Mouse (Mus musculus) embryonic facial prominence, embryonic 13.5 days (tissue): ENCODE data around the gene Gm9945. TPM values are rescaled to one million over a fixed set of nuclear protein-coding genes. Genes with fewer than 3 reads are reported as not detected.

ENCODE experiments used
- ATAC-seq: fragments of 200-750 bp; cut with Nextera tagmentation; 2 replicates; pipeline ENCODE4 v1.8.0; 2017; ENCODE audit warnings: low read depth; ENCODE audit not compliant: insufficient number of reproducible peaks, insufficient read depth, low FRiP score, low TSS enrichment
- H3K27ac ChIP-seq: fragments of 300-500 bp; sonication (generic); 2 replicates; pipeline ENCODE4 v1.5.1; 2015; ENCODE audit warnings: moderate library complexity, mild to moderate bottlenecking, inconsistent platforms
- H3K27me3 ChIP-seq: fragments of 300-500 bp; sonication (generic); 2 replicates; pipeline ENCODE4 v1.6.1; 2015; ENCODE audit warnings: mild to moderate bottlenecking, inconsistent platforms
- H3K36me3 ChIP-seq: fragments of 300-500 bp; sonication (generic); 2 replicates; pipeline ENCODE4 v1.6.1; 2015; ENCODE audit warnings: mild to moderate bottlenecking, inconsistent platforms
- H3K4me1 ChIP-seq: fragments of 300-500 bp; sonication (generic); 2 replicates; pipeline ENCODE4 v1.6.1; 2015; ENCODE audit warnings: inconsistent platforms
- H3K4me2 ChIP-seq: fragments of 300-500 bp; sonication (generic); 2 replicates; pipeline ENCODE4 v1.6.1; 2015; ENCODE audit warnings: moderate library complexity, mild to moderate bottlenecking, inconsistent platforms
- H3K4me3 ChIP-seq: fragments of 300-500 bp; sonication (generic); 2 replicates; pipeline ENCODE4 v1.5.1; 2015; ENCODE audit warnings: mild to moderate bottlenecking, inconsistent platforms
- H3K9ac ChIP-seq: fragments of 300-500 bp; sonication (generic); 2 replicates; pipeline ENCODE4 v1.6.1; 2015; ENCODE audit warnings: mild to moderate bottlenecking, inconsistent platforms
- H3K9me3 ChIP-seq: fragments of 300-500 bp; sonication (generic); 2 replicates; pipeline ENCODE4 v1.6.1; 2016; ENCODE audit warnings: inconsistent platforms
- WGBS: fragments of 180-500 bp; shearing (Covaris S2); methylation state at CpG from one replicate; pipeline ENCODE4 v1.1.7; 2015; ENCODE audit warnings: mixed read lengths; 5-methylcytosine and 5-hydroxymethylcytosine counted together
- polyA plus RNA-seq: library from polyadenylated mRNA; unstranded; fragments of >200 nt; fragmentation: Nextera tagmentation; extraction: Ambion mirVana; gene quantifications from 2 replicates; pipeline ENCODE4 v1.2.1, GENCODE M21; 2015

Gm9945 gene
- polyA plus RNA-seq, 1 experiment from 2014 or later: not detected

DNA sequence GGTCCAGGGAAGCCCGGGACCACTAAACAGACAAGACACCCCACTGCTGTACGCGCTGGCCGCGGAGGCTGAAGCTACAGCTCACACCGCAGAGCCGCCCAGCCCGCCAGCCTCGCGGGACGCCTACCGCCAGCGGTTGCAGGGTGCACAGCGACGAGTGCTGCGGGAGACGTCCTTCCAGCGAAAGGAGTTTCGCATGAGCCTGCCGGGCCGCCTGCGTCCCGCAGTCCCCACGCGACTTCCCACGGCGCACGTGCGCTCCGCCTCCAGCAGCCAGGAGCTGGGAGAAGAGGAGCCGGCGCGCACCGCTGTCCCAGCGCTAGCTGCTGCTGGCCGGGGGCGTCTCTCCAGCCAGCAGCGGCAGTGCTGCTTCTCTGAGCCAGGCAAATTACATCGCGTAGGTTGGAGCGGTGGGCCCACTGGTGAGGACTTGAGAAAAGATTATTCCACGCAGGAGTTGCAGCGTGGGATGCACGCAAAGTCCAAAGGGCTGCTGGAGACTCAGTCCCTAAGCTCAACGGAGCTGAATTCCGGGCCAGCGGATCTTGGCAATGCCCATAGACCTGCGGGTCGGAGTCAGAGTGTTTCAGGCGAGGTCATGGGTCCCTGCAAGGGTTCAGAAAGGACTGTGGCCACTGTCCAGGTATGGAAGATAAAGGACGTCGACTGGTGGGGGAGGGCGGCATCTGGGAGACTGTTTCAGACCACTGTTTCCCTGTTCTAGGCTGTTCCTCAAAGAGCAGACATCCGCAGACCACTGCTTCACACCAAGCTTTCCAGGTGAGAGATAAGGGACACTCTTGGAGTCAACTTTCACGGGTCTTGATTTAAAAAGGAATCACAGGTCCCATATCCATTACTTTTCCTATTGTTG lies 16.2 kb upstream of the Gm9945 start:
- 0 out of 2 replicates have a peak, but pooled peaks cover 3% of the 10 kb centered on the region for H3K36me3 ChIP-seq
- no peaks in the 10 kb centered on the region for H3K9me3 ChIP-seq
- WGBS: 6% methylated on average over 55 of the region's 55 CpGs
- peaks cover 28% of the 10 kb centered on the region for H3K4me1 ChIP-seq
- no peak for ATAC-seq
- H3K27ac ChIP-seq: no peak overlapping the region
- H3K9ac ChIP-seq: peak overlapping the region; percentile 60
- peak overlapping the region; percentile 74 for H3K4me2 ChIP-seq
- H3K27me3 ChIP-seq: peaks cover 77% of the 10 kb centered on the region
- peak overlapping the region; percentile 42 for H3K4me3 ChIP-seq

DNA sequence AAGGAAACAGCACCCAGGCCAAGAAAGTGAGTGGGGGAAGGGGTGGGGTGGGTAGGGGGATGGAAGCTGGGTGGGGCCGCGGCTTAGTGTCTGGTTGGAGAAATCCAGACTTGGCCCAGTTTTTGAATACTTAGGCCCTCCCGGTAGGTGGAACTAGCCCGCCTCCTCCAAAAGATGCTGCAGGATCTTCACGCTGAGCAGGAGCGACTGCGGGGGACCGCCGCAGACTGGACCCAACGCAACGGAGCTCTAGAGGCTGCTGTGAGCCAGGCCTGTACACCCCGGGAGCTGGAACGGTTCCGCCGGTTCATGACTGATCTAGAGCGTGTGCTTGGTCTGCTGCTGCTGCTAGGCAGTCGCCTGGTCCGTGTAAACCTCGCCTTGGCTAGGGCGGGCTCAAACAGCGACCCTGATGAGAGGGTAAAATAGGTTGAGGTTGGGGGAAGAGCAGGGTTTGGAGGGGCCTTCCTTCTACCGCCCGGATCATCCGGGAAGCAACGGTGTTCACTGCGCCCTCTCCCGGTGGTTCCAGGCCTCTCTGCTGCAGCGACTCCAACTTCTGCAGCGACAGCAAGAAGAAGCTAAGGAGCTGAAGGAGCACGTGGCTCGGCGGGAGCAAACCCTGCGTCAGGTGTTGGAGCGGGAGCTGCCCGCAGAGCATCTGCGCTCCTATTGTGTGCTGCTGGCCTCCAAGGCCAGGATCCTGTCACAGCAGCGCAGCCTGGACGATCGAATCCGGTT lies 13.6 kb upstream of the Gm9945 start:
- 7% methylated on average over 40 of the region's 40 CpGs for WGBS
- no peaks in the 10 kb centered on the region for H3K9me3 ChIP-seq
- peak overlapping the region; percentile 63 for H3K9ac ChIP-seq
- H3K27me3 ChIP-seq: peaks cover 86% of the 10 kb centered on the region
- H3K4me3 ChIP-seq: peak overlapping the region; percentile 41
- no peak for ATAC-seq
- 0 out of 2 replicates have a peak, but pooled peaks cover 3% of the 10 kb centered on the region for H3K36me3 ChIP-seq
- H3K4me2 ChIP-seq: peak overlapping the region; percentile 67
- H3K4me1 ChIP-seq: peaks cover 43% of the 10 kb centered on the region
- no peak overlapping the region for H3K27ac ChIP-seq

DNA sequence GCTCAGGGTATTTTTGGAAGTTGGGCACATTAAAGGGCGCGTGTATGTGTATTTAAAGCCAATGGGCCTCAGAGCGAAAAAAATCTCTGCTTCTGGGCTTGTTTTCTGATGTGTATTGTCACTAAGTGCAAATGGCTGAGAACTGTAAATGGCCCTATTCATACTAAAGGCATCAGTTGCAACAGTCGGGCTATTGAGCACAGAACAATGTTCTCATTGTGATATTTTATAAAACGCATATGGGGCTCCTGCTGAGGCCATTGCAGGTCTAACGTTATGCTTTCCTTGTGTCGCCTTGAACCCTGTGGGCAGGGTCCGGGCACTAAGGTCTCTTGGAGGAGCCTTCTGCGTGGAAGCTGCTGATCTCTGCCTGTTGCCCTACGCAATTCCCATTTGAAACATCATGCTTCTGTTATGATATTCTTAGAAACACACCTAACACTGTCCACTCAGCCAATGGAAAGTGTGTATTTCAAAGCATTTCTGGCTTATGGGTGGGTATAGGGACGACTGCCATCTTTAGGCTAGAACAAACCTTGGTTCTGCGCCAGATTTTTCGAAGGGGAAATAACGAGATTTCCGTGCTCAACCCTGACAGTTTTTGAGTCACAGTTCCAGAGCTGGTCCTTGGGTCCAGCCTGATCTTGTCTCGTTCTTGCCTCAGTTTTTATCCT lies 10.5 kb upstream of the Gm9945 start:
- peak overlapping the region; percentile 48 for H3K27ac ChIP-seq
- no peaks in the 10 kb centered on the region for H3K9me3 ChIP-seq
- WGBS: 18% methylated on average over 16 of the region's 16 CpGs
- H3K36me3 ChIP-seq: 0 out of 2 replicates have a peak, but pooled peaks cover 3% of the 10 kb centered on the region
- H3K9ac ChIP-seq: peak overlapping the region; percentile 32; the same call in 1 of the 2 replicates
- peaks cover 77% of the 10 kb centered on the region for H3K27me3 ChIP-seq
- peak overlapping the region; percentile 52 for H3K4me2 ChIP-seq
- peaks cover 28% of the 10 kb centered on the region for H3K4me1 ChIP-seq
- H3K4me3 ChIP-seq: peak overlapping the region; percentile 23
- no peak for ATAC-seq

DNA sequence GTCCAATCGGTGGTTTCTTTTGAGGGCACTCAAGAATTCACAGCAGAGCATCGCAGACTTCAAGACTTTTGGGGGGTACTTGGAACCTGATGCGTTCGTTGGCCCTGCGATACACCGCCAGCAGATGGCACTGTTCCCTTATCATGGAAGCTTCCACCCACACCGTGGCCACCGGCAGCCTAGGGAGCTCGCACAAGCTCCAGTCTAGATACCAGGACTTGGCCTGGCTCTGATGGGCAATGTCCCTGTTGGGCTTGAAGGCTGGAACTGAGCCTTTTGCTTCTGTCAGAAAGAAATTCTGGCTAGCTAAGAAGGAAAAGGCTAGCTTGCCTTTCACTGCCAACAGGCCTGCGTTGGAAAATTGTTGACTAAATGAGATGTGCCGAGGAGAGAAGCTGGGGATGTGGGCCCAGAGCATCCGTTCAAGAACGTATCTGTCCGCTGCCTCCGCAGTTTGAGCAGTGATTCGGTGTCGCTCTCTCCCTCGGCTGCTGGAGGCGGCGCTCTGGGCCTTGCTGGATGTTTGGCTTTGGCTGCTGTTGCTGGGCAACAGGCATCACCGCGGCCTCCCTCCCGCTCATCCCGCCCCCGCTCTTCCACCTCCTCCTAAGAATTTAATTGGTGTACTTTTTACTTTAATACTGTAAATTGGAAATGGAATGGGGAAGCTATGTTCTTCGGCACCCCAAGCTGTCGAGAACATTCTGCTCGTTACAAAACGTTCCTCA lies 9.8 kb upstream of the Gm9945 start, which contains the start of gene Gm9837:
TSS of gene Gm9837 (minus strand) at position 512 of the 728 bp plus-strand sequence.
- H3K4me3 ChIP-seq: peak within 1 kb of the TSS; percentile 23
- peak within 1 kb of the TSS; percentile 47; the same call in 1 of the 2 replicates for H3K9ac ChIP-seq
- peak within 1 kb of the TSS; percentile 48 for H3K27ac ChIP-seq
- H3K4me2 ChIP-seq: peak within 1 kb of the TSS; percentile 52
- H3K9me3 ChIP-seq: no peaks in the 10 kb centered on the region
- ATAC-seq: peak; percentile 77
- H3K4me1 ChIP-seq: peaks cover 28% of the 10 kb centered on the region
- peaks cover 77% of the 10 kb centered on the region for H3K27me3 ChIP-seq
- 2% methylated on average over 29 of the region's 29 CpGs for WGBS
- H3K36me3 ChIP-seq: 0 out of 2 replicates have a peak, but pooled peaks cover 3% of the 10 kb centered on the region

GRCm38 (mm10) chr11:53472709-53473108 lies 7.3 kb upstream of the Gm9945 start:
- Histone ChIP-seq H3K4me1 (peaks cover 23% of the 10 kb centered on the region), H3K27ac (no peak overlapping the region), H3K4me2 (no peak overlapping the region), H3K36me3 (no peaks in the 10 kb centered on the region), H3K27me3 (peaks cover 74% of the 10 kb centered on the region), H3K4me3 (no peak overlapping the region), H3K9ac (no peak overlapping the region), H3K9me3 (no peaks in the 10 kb centered on the region)
- ATAC-seq: no peak
- WGBS: 75% methylated on average over 3 of the region's 3 CpGs

- no peak overlapping the region for H3K9ac ChIP-seq
- H3K27ac ChIP-seq: no peak overlapping the region
- no peak for ATAC-seq
- H3K4me3 ChIP-seq: no peak overlapping the region
- peaks cover 32% of the 10 kb centered on the region for H3K4me1 ChIP-seq
- no peaks in the 10 kb centered on the region; the same call in 1 of the 2 replicates for H3K9me3 ChIP-seq
- WGBS: 20% methylated on average over 8 of the region's 8 CpGs
- peak overlapping the region; percentile 39 for H3K4me2 ChIP-seq
- peaks cover 87% of the 10 kb centered on the region for H3K27me3 ChIP-seq
- H3K36me3 ChIP-seq: no peaks in the 10 kb centered on the region
Measured at GRCm38 (mm10) chr11:53475620-53476019, 4.3 kb upstream of the Gm9945 start.

DNA sequence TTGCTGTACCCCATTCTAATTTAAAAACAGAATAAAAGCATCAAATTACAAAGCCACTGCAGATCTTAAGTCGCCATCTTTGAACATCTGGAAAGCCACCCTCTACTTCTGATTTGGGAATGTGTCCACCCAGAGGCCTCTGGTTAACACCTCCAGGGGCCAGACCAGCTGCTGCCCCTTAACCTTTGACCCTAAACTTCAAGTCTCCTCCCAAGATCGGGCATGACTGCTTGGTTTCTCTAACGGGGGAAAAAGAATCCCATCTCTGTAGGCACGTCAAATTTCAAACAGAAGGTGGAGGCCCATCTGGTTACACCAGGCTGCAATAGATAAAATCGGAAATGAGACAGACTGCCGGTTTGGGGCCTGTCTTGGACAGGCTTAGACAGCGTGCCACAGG lies 2.1 kb upstream of the Gm9945 start:
- Histone ChIP-seq H3K36me3 (no peaks in the 10 kb centered on the region), H3K9me3 (no peaks in the 10 kb centered on the region; the same call in 1 of the 2 replicates), H3K4me1 (peaks cover 25% of the 10 kb centered on the region), H3K27me3 (peaks cover 91% of the 10 kb centered on the region), H3K4me2 (0 out of 2 replicates have a peak overlapping the region, but pooled peaks have one; percentile 75), H3K27ac (no peak overlapping the region), H3K4me3 (peak overlapping the region; percentile 46; the same call in 1 of the 2 replicates), H3K9ac (no peak overlapping the region)
- WGBS: 14% methylated on average over 7 of the region's 7 CpGs
- ATAC-seq: no peak

DNA sequence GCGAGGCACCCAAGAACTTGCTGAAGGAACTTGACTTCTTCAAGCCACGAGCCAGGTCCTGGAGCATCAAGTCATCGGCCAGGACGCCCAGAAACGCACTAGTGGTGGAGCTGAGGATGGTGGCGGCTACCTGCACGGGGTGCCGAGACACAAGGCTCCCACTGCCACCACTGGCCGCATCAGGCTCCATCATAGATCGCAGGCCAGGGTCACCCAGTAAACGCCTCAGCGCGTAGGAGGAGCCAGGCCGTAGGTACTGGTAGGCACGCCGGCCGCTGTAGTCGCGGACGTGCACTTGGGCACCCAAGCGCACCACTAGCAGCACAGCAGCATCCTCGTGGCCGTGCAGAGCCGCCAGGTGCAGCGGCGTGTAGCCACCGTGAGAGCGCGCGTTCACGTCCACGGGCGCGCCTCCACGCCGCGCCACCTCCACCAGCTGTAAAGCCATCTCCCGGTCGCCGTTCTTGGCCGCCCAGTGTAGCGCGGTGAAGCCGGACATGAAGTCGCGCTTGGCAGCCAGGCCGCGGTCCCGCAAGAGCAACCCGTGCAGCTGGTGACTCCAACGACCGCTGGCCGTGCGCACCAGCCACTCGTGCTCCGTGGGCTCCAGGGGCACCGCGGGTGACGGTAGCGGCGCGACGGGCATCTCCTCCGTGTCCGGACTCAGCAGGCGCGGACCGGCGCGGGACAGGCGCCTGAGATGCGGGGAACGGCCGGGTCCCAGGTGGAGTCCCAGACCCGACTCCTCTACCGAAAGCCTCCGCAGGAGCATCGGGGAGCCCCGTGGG lies 1.4 kb upstream of the Gm9945 start:
- no peak for ATAC-seq
- peak overlapping the region; percentile 75 for H3K4me2 ChIP-seq
- WGBS: 4% methylated on average over 78 of the region's 79 CpGs
- H3K4me1 ChIP-seq: peaks cover 25% of the 10 kb centered on the region
- H3K9me3 ChIP-seq: no peaks in the 10 kb centered on the region; the same call in 1 of the 2 replicates
- no peak overlapping the region for H3K27ac ChIP-seq
- no peaks in the 10 kb centered on the region for H3K36me3 ChIP-seq
- peak overlapping the region; percentile 53 for H3K9ac ChIP-seq
- peak overlapping the region; percentile 46 for H3K4me3 ChIP-seq
- peaks cover 86% of the 10 kb centered on the region for H3K27me3 ChIP-seq

DNA sequence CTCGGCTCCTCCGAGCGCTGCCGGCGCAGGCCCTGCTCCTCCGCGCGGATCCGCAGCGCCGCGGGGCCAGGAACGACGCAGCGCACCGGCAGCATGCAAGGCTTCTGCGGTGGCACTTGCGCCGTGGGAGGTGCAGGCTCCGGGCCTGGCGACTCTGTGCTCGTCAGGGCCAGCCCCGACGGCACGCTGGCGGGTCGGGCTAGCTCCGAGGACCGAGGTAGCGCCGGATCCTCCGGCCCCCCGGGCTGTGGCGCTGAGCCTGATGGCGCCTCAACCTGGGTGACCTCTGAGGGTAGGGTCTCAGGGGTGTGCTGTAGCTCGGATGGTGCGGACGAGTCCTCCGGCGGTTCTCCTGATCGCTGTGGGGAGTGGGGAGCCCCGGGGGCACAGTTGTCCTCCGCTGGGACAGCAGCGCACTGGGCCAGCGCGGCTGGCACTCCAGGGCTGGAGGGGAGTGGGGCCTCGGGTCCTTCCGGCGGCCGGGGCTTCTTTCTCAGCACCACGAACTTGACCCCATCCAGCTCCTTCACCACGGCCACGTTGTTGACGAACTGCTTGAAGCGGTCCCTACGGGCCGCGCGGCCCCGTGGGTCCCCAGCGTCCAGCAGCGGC lies 689 bp upstream of the Gm9945 start:
- peak overlapping the region; percentile 53 for H3K9ac ChIP-seq
- H3K4me3 ChIP-seq: peak overlapping the region; percentile 46
- no peak for ATAC-seq
- 1% methylated on average over 62 of the region's 62 CpGs for WGBS
- no peaks in the 10 kb centered on the region; the same call in 1 of the 2 replicates for H3K9me3 ChIP-seq
- H3K36me3 ChIP-seq: no peaks in the 10 kb centered on the region
- peaks cover 25% of the 10 kb centered on the region for H3K4me1 ChIP-seq
- peaks cover 79% of the 10 kb centered on the region for H3K27me3 ChIP-seq
- H3K27ac ChIP-seq: no peak overlapping the region
- H3K4me2 ChIP-seq: peak overlapping the region; percentile 75
